Mouse (Mus musculus) small intestine, adult 2 months (tissue): ENCODE results near the gene Aspg.

Experiments
- CTCF ChIP-seq: fragments of 200-500 bp; IDR thresholded peaks from 2 replicates; pipeline ENCODE4 v1.5.1; 2012; ENCODE audit warnings: low read depth, mild to moderate bottlenecking, control low read depth, inconsistent platforms, low read length, moderate library complexity, mixed read lengths; ENCODE audit not compliant: insufficient replicate concordance, insufficient read length; ENCODE audit errors: extremely low read depth
- POLR2A ChIP-seq: fragments of 200-500 bp; IDR thresholded peaks from 2 replicates; pipeline ENCODE4 v1.6.1; 2012; ENCODE audit warnings: low read depth, mild to moderate bottlenecking, control low read depth, inconsistent platforms, low read length, moderate library complexity

DNA sequence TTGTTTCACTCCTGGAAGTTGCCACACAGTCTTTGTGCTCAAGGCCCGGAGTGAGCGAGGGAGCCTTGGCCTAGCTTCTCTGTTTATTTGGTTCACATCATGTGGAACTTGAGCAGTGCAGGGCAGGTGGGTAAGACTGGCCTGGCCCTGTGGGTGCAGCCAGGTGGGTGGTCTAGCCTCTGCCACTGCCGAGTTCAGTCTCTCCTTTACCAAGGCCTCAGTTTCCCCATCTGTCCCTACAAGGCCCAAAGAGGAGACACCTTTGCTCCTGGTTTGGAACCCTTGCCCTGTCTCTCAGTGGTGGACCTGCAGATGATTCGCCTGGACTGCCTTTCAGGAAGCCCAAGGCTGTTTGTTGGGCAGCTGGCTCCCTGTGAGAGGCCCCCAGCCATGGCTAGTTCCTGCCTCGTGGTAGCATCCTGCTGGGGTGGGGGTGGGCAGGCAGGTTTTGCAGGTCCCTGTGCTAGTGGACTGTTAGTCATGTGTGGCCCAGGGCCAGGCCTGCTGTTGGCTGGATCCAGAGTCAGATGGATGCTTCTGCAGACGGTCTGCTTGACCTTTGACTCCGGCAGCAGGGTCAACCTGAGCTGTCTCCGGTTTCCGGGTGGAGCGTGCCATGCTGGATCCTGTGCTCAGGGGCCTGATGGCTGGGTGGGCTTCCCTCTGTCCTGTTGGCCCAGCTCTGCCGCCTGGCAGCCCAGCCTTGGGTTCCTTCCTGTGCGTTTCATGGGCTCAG lies 44.9 kb downstream of the Aspg start:
- TF ChIP-seq POLR2A: no peak
- no peak for TF ChIP-seq CTCF
